Mouse (Mus musculus) limb, embryonic 13.5 days (tissue): ENCODE data around the gene Pdcd1lg2. TPM values are rescaled to one million over a fixed set of nuclear protein-coding genes. Genes with fewer than 3 reads are reported as not detected.

Source experiments
- ATAC-seq: fragments of 200-750 bp; cut with Nextera tagmentation; 2 replicates; pipeline ENCODE4 v1.8.0; 2017; ENCODE audit warnings: low read depth, moderate number of reproducible peaks, moderate TSS enrichment; ENCODE audit not compliant: low FRiP score
- H3K27ac ChIP-seq: fragments of 300-500 bp; sonication (generic); 2 replicates; pipeline ENCODE4 v1.5.1; 2015; ENCODE audit warnings: inconsistent platforms, mild to moderate bottlenecking, moderate library complexity
- H3K27me3 ChIP-seq: fragments of 300-500 bp; sonication (generic); 2 replicates; pipeline ENCODE4 v1.6.1; 2015; ENCODE audit warnings: mild to moderate bottlenecking, inconsistent platforms
- H3K36me3 ChIP-seq: fragments of 300-500 bp; sonication (generic); 2 replicates; pipeline ENCODE4 v1.6.1; 2015; ENCODE audit warnings: inconsistent platforms, mild to moderate bottlenecking, moderate library complexity
- H3K4me1 ChIP-seq: fragments of 300-500 bp; sonication (generic); 2 replicates; pipeline ENCODE4 v1.6.1; 2015; ENCODE audit warnings: inconsistent platforms
- H3K4me2 ChIP-seq: fragments of 300-500 bp; sonication (generic); replicated peaks from 2 replicates; pipeline ENCODE4 v1.6.1; 2015; ENCODE audit warnings: inconsistent platforms, mild to moderate bottlenecking, moderate library complexity
- H3K4me3 ChIP-seq: fragments of 300-500 bp; sonication (generic); 2 replicates; pipeline ENCODE4 v1.5.1; 2015; ENCODE audit warnings: moderate library complexity, mild to moderate bottlenecking, inconsistent platforms
- H3K9ac ChIP-seq: fragments of 300-500 bp; sonication (generic); 2 replicates; pipeline ENCODE4 v1.6.1; 2015; ENCODE audit warnings: mild to moderate bottlenecking, inconsistent platforms
- H3K9me3 ChIP-seq: fragments of 300-500 bp; sonication (generic); 2 replicates; pipeline ENCODE4 v1.6.1; 2016; ENCODE audit warnings: inconsistent platforms
- WGBS: fragments of 180-500 bp; shearing (Covaris S2); methylation state at CpG from one replicate; pipeline ENCODE4 v1.1.7; 2015; 5-methylcytosine and 5-hydroxymethylcytosine counted together
- polyA plus RNA-seq: library from polyadenylated mRNA; unstranded; fragments of >200 nt; fragmentation: Nextera tagmentation; extraction: Ambion mirVana; gene quantifications from 2 replicates; pipeline ENCODE4 v1.2.1, GENCODE M21; 2015

Gene Pdcd1lg2
- not detected in 2 replicates for polyA plus RNA-seq

- ATAC-seq: no peak
- H3K9me3 ChIP-seq: no peaks in the 10 kb centered on the region
- H3K4me3 ChIP-seq: no peak within 1 kb of the TSS
- 86% methylated on average over 4 of the region's 4 CpGs for WGBS
- peaks cover 27% of the 10 kb centered on the region for H3K4me1 ChIP-seq
- no peaks in the 10 kb centered on the region for H3K27me3 ChIP-seq
- H3K9ac ChIP-seq: no peak within 1 kb of the TSS
- H3K4me2 ChIP-seq: no peak within 1 kb of the TSS
- H3K36me3 ChIP-seq: no peaks in the 10 kb centered on the region
- H3K27ac ChIP-seq: no peak within 1 kb of the TSS
Observed at GRCm38 (mm10) chr19:29410619-29411018, at the start of gene Pdcd1lg2. Gene Pdcd1lg2 (plus strand): TSS chr19:29410919.

- Histone ChIP-seq H3K27ac (no peak overlapping the region), H3K4me2 (peak overlapping the region; percentile 83), H3K9me3 (no peaks in the 10 kb centered on the region), H3K4me1 (peaks cover 15% of the 10 kb centered on the region), H3K27me3 (peaks cover 5% of the 10 kb centered on the region; the same call in 1 of the 2 replicates), H3K9ac (peak overlapping the region; percentile 71), H3K4me3 (peak overlapping the region; percentile 67), H3K36me3 (peaks cover 6% of the 10 kb centered on the region; the same call in 1 of the 2 replicates)
- peak; percentile 99 for ATAC-seq
- WGBS: 3% methylated on average over 33 of the region's 33 CpGs
Observed at GRCm38 (mm10) chr19:29361468-29362130, 49.1 kb upstream of the Pdcd1lg2 start.

- WGBS: 45% methylated on average over 13 of the region's 13 CpGs
- Histone ChIP-seq H3K4me2 (peak overlapping the region; percentile 83), H3K9me3 (no peaks in the 10 kb centered on the region), H3K4me1 (peaks cover 18% of the 10 kb centered on the region), H3K9ac (peak overlapping the region; percentile 71), H3K4me3 (peak overlapping the region; percentile 67), H3K27ac (no peak overlapping the region), H3K27me3 (peaks cover 5% of the 10 kb centered on the region; the same call in 1 of the 2 replicates), H3K36me3 (peaks cover 6% of the 10 kb centered on the region; the same call in 1 of the 2 replicates)
- ATAC-seq: no peak
Observed at GRCm38 (mm10) chr19:29362173-29362930, 48.4 kb upstream of the Pdcd1lg2 start.

- peaks cover 18% of the 10 kb centered on the region for H3K4me1 ChIP-seq
- 86% methylated on average over 7 of the region's 7 CpGs for WGBS
- no peak overlapping the region for H3K27ac ChIP-seq
- H3K36me3 ChIP-seq: peaks cover 4% of the 10 kb centered on the region; the same call in 1 of the 2 replicates
- H3K4me2 ChIP-seq: no peak overlapping the region
- peaks cover 5% of the 10 kb centered on the region; the same call in 1 of the 2 replicates for H3K27me3 ChIP-seq
- H3K9ac ChIP-seq: no peak overlapping the region
- H3K4me3 ChIP-seq: no peak overlapping the region
- no peak for ATAC-seq
- H3K9me3 ChIP-seq: no peaks in the 10 kb centered on the region
Observed at GRCm38 (mm10) chr19:29363557-29363956, 47.2 kb upstream of the Pdcd1lg2 start.

GRCm38 (mm10) chr19:29364076-29364475 is 46.6 kb upstream of the Pdcd1lg2 start:
- H3K4me1 ChIP-seq: peaks cover 18% of the 10 kb centered on the region
- peaks cover 5% of the 10 kb centered on the region; the same call in 1 of the 2 replicates for H3K27me3 ChIP-seq
- WGBS: 76% methylated on average over 5 of the region's 5 CpGs
- no peak overlapping the region for H3K4me3 ChIP-seq
- ATAC-seq: no peak
- H3K9ac ChIP-seq: no peak overlapping the region
- no peaks in the 10 kb centered on the region for H3K9me3 ChIP-seq
- H3K36me3 ChIP-seq: no peaks in the 10 kb centered on the region
- no peak overlapping the region for H3K4me2 ChIP-seq
- no peak overlapping the region for H3K27ac ChIP-seq

- Histone ChIP-seq H3K9me3 (no peaks in the 10 kb centered on the region), H3K4me2 (no peak overlapping the region), H3K36me3 (no peaks in the 10 kb centered on the region), H3K4me1 (peaks cover 17% of the 10 kb centered on the region), H3K27ac (no peak overlapping the region), H3K4me3 (no peak overlapping the region), H3K27me3 (peaks cover 5% of the 10 kb centered on the region; the same call in 1 of the 2 replicates), H3K9ac (no peak overlapping the region)
- no peak for ATAC-seq
- 27% methylated on average over 3 of the region's 3 CpGs for WGBS
Observed at GRCm38 (mm10) chr19:29365105-29365504, 45.6 kb upstream of the Pdcd1lg2 start.

- no peak for ATAC-seq
Observed at GRCm38 (mm10) chr19:29366226-29366968, 44.3 kb upstream of the Pdcd1lg2 start.

GRCm38 (mm10) chr19:29366969-29367622 is 43.6 kb upstream of the Pdcd1lg2 start, which contains the start of the genes Plgrkt and Cd274:
Gene Plgrkt (minus strand): TSS chr19:29367390.
Gene Cd274 (plus strand): TSS chr19:29367455.
- Histone ChIP-seq H3K9ac (peak within 1 kb of the TSS; percentile 67), H3K36me3 (no peaks in the 10 kb centered on the region), H3K9me3 (no peaks in the 10 kb centered on the region), H3K4me3 (peak within 1 kb of the TSS; percentile 56), H3K27ac (no peak within 1 kb of the TSS), H3K27me3 (peaks cover 5% of the 10 kb centered on the region; the same call in 1 of the 2 replicates), H3K4me1 (peaks cover 7% of the 10 kb centered on the region; the same call in 1 of the 2 replicates), H3K4me2 (peak within 1 kb of the TSS; percentile 84)
- no peak for ATAC-seq
- 3% methylated on average over 26 of the region's 26 CpGs for WGBS

More at GRCm38 (mm10) chr19:29366226-29366968, 44.3 kb upstream of the Pdcd1lg2 start:
- no peaks in the 10 kb centered on the region for H3K9me3 ChIP-seq
- peaks cover 4% of the 10 kb centered on the region for H3K4me1 ChIP-seq
- H3K9ac ChIP-seq: no peak overlapping the region
- peaks cover 5% of the 10 kb centered on the region; the same call in 1 of the 2 replicates for H3K27me3 ChIP-seq
- WGBS: 58% methylated on average over 20 of the region's 20 CpGs
- peak overlapping the region; percentile 84 for H3K4me2 ChIP-seq
- no peak overlapping the region for H3K27ac ChIP-seq
- H3K36me3 ChIP-seq: no peaks in the 10 kb centered on the region
- peak overlapping the region; percentile 56 for H3K4me3 ChIP-seq

- peaks cover 12% of the 10 kb centered on the region; the same call in 1 of the 2 replicates for H3K4me1 ChIP-seq
- H3K4me3 ChIP-seq: no peak overlapping the region
- no peak for ATAC-seq
- no peaks in the 10 kb centered on the region for H3K36me3 ChIP-seq
- H3K9me3 ChIP-seq: no peaks in the 10 kb centered on the region
- no peak overlapping the region for H3K9ac ChIP-seq
- 89% methylated on average over 2 of the region's 2 CpGs for WGBS
- peaks cover 5% of the 10 kb centered on the region; the same call in 1 of the 2 replicates for H3K27me3 ChIP-seq
- H3K4me2 ChIP-seq: no peak overlapping the region
- no peak overlapping the region for H3K27ac ChIP-seq
Observed at GRCm38 (mm10) chr19:29368041-29368440, 42.7 kb upstream of the Pdcd1lg2 start.

- H3K36me3 ChIP-seq: no peaks in the 10 kb centered on the region
- H3K27ac ChIP-seq: no peak overlapping the region
- no peaks in the 10 kb centered on the region for H3K9me3 ChIP-seq
- H3K9ac ChIP-seq: no peak overlapping the region
- peaks cover 5% of the 10 kb centered on the region; the same call in 1 of the 2 replicates for H3K27me3 ChIP-seq
- no peak for ATAC-seq
- H3K4me3 ChIP-seq: no peak overlapping the region
- 84% methylated on average over 3 of the region's 3 CpGs for WGBS
- H3K4me2 ChIP-seq: no peak overlapping the region
- peaks cover 12% of the 10 kb centered on the region; the same call in 1 of the 2 replicates for H3K4me1 ChIP-seq
Observed at GRCm38 (mm10) chr19:29368671-29369309, 41.9 kb upstream of the Pdcd1lg2 start.

- Histone ChIP-seq H3K4me1 (peaks cover 12% of the 10 kb centered on the region; the same call in 1 of the 2 replicates), H3K9ac (no peak overlapping the region), H3K4me2 (no peak overlapping the region), H3K9me3 (no peaks in the 10 kb centered on the region), H3K4me3 (no peak overlapping the region), H3K36me3 (no peaks in the 10 kb centered on the region), H3K27ac (no peak overlapping the region), H3K27me3 (no peaks in the 10 kb centered on the region)
- 60% methylated on average over 12 of the region's 12 CpGs for WGBS
- no peak for ATAC-seq
Observed at GRCm38 (mm10) chr19:29370112-29370511, 40.6 kb upstream of the Pdcd1lg2 start.
